Mouse (Mus musculus): ENCODE results near the gene Rassf6. TPM values are rescaled to one million over a fixed set of nuclear protein-coding genes. Genes with fewer than 3 reads are reported as not detected.

The Rassf6 gene
- 0.62 and 1.6 TPM in 2 replicates for polyA plus RNA-seq (2015; fragmentation: Nextera tagmentation; extraction: Ambion mirVana)

DNA sequence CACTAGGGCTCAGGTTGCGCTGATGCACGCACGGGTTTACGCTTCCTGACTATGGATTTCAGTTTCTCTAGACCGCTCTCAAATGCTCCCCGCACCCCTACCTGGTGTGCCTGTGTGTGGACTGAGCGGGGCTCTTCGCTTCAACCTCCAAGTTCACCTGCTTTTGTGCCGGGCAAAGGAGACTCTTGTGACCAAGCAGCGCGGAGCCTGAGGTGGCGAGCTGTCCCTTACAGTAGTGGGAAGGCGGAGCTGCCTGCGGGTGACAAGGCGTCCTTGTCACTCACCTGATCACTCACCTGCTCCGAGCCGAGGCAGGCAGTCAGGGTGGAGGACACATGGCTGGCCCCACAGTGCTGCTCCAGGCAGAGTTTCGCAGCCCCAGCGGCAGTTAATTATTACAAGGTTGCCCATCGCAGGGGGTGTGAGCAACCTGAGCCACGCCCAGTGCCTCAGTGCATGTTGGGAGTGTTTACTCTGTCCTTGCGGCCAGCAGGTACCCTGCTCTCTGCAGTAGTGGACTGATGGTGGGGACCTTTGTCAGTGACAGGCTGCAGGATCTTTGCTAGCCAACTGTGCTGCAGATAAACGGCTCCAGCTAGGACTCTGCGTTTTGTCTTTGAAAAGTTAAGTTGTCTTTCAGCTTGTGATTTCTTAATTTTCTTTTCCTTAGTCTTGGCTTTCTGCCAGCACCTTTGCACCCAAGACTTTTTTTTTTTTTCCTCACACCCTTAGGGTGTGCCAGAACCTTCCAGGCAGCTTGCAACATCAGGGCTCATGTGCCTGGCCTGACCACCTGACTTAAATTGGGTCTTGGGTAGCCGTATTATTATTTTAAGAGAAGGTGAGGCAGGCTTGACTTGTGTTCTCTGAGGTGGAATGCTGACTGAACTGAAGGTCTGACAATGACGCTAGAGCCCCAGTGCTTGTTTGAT lies at the start of gene Rassf6:
Rassf6 (minus strand) TSS at position 372 of the 932 bp plus-strand sequence.
- 0 out of 2 replicates have a peak, but pooled peaks have one; percentile 32 for ATAC-seq (replicated peaks; ENCODE audit: extremely low read depth, insufficient read depth, low FRiP score)
- Histone ChIP-seq H3K4me1 (ENCODE audit: control insufficient read depth, insufficient read depth, low read length) (no peaks in the 10 kb centered on the region; the same call in 1 of the 2 replicates), H3K4me3 (ENCODE audit: low read length) (peak within 1 kb of the TSS; percentile 59), H3K27ac (ENCODE audit: low read length) (no peak within 1 kb of the TSS), H3K9me3 (replicated peaks; ENCODE audit: control insufficient read depth, low read length) (no peaks in the 10 kb centered on the region), H3K36me3 (ENCODE audit: control insufficient read depth, insufficient read depth) (no peaks in the 10 kb centered on the region), H3K27me3 (ENCODE audit: control insufficient read depth, insufficient read depth, low read length) (no peaks in the 10 kb centered on the region), H3K4me2 (ENCODE audit: low read depth, low read length) (peak within 1 kb of the TSS; percentile 86), H3K9ac (ENCODE audit: low read length) (peak within 1 kb of the TSS; percentile 61)
- 8% methylated on average over 26 of the region's 26 CpGs for WGBS

DNA sequence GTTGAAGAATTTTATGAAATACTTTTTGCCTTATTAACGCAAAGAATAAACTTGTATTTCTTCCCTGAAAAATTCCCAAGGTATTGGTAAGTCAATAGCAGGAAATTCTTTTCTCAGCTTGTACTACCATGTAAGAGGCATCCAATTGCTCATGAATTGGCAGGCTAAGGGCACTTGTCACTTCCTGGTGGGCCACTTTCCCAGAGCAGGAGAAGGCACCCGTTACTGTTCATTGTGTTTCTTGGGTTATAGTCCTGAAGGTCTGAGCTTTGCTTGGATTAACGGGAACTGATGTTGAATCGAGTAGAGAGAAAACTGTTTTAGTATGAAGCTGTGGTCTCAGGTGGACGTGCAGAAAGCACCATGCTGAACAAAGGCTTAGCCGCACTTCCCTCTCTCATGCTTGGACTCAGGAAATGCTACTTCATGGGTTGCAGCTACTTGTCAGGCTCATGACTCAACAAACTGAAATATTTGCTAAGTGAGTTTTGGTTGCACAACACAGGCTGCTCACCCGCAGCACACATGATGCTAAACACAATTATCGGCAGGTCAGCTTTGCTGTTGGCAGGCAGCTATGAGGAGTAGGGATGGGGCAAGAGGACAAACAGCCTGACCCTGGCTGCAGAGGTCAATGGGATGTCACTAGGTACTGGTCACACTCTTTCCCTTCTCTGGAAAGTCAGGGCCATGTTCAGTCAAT lies 49.1 kb upstream of the Rassf6 start:
- Histone ChIP-seq H3K9ac (ENCODE audit: low read length) (no peak overlapping the region), H3K4me3 (ENCODE audit: low read length) (no peak overlapping the region), H3K9me3 (replicated peaks; ENCODE audit: control insufficient read depth, low read length) (no peaks in the 10 kb centered on the region), H3K27ac (ENCODE audit: low read length) (no peak overlapping the region), H3K4me2 (ENCODE audit: low read depth, low read length) (no peak overlapping the region), H3K27me3 (ENCODE audit: control insufficient read depth, insufficient read depth, low read length) (no peaks in the 10 kb centered on the region), H3K4me1 (ENCODE audit: control insufficient read depth, insufficient read depth, low read length) (no peaks in the 10 kb centered on the region), H3K36me3 (ENCODE audit: control insufficient read depth, insufficient read depth) (no peaks in the 10 kb centered on the region)
- 69% methylated on average over 8 of the region's 8 CpGs for WGBS
- ATAC-seq (replicated peaks; ENCODE audit: extremely low read depth, insufficient read depth, low FRiP score), result no peak

DNA sequence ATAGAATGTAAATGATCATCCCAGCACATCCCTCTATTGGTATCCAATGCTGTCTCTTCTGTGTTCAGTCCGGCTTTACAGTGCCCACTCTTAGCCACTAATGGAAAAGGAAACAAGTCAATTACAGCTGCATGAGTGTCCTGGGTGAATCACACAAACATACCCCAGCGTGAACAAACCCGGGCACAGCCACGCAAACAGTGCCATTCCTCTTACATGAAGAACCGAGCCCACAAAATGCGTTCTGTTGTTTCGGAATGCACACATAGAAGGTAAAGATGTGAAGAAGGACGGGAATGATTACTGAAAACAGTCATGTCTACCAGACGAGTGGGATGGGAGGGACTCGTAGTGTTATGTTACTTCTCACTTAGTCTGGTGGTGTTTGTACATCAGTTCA lies 47.5 kb upstream of the Rassf6 start:
- Histone ChIP-seq H3K36me3 (ENCODE audit: control insufficient read depth, insufficient read depth) (no peaks in the 10 kb centered on the region), H3K9me3 (replicated peaks; ENCODE audit: control insufficient read depth, low read length) (no peaks in the 10 kb centered on the region), H3K4me2 (ENCODE audit: low read depth, low read length) (no peak overlapping the region), H3K9ac (ENCODE audit: low read length) (no peak overlapping the region), H3K27me3 (ENCODE audit: control insufficient read depth, insufficient read depth, low read length) (no peaks in the 10 kb centered on the region), H3K4me3 (ENCODE audit: low read length) (no peak overlapping the region), H3K27ac (ENCODE audit: low read length) (no peak overlapping the region), H3K4me1 (ENCODE audit: control insufficient read depth, insufficient read depth, low read length) (no peaks in the 10 kb centered on the region)
- WGBS, result 86% methylated on average over 10 of the region's 10 CpGs
- ATAC-seq (replicated peaks; ENCODE audit: extremely low read depth, insufficient read depth, low FRiP score), result no peak

DNA sequence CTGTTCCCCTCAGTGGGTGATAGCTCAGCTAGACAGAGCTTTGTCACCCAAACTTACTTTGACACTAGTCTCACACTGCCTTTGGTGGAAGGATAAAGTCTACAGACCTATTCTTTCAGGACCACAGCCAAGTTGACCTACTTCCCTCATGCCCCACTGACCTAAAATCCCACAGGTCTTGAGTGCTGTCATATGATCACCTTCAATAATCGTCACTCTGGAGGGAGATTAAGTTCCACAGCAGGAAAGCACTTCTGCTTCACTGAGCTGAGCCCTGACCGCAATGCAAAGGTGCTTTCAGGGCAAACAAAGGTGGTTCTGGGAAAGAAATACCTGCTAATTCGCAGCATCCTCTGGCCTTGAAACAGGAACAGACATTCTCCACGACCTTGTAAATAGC lies 44.5 kb upstream of the Rassf6 start:
- Histone ChIP-seq H3K4me1 (ENCODE audit: control insufficient read depth, insufficient read depth, low read length) (no peaks in the 10 kb centered on the region), H3K27ac (ENCODE audit: low read length) (no peak overlapping the region), H3K4me2 (ENCODE audit: low read depth, low read length) (no peak overlapping the region), H3K9me3 (replicated peaks; ENCODE audit: control insufficient read depth, low read length) (no peaks in the 10 kb centered on the region), H3K9ac (ENCODE audit: low read length) (no peak overlapping the region), H3K27me3 (ENCODE audit: control insufficient read depth, insufficient read depth, low read length) (no peaks in the 10 kb centered on the region), H3K4me3 (ENCODE audit: low read length) (no peak overlapping the region), H3K36me3 (ENCODE audit: control insufficient read depth, insufficient read depth) (no peaks in the 10 kb centered on the region)
- no peak for ATAC-seq (replicated peaks; ENCODE audit: extremely low read depth, insufficient read depth, low FRiP score)
- WGBS, result 53% methylated on average over 4 of the region's 4 CpGs

DNA sequence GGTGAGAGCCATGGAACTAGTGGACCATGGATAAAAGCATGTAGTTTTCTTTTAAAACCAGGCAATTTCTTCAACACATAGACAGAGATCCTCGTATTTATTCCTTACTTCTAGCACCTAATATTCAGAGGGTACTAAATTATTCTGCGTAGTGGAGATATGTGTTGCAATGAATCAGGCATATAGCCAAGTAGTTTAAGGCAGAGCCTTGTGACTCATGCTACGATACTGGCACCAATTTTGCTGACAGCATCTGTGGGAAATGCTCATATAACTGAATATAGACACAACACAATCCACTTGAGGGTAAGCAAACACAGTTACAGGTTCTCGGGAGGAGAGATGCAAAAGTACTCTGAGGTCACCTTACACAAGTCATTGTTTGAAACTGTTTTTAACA lies 41.4 kb upstream of the Rassf6 start:
- WGBS, result 70% methylated on average over 4 of the region's 4 CpGs
- Histone ChIP-seq H3K36me3 (ENCODE audit: control insufficient read depth, insufficient read depth) (no peaks in the 10 kb centered on the region), H3K4me3 (ENCODE audit: low read length) (no peak overlapping the region), H3K9ac (ENCODE audit: low read length) (no peak overlapping the region), H3K4me1 (ENCODE audit: control insufficient read depth, insufficient read depth, low read length) (no peaks in the 10 kb centered on the region), H3K27ac (ENCODE audit: low read length) (no peak overlapping the region), H3K27me3 (ENCODE audit: control insufficient read depth, insufficient read depth, low read length) (no peaks in the 10 kb centered on the region), H3K4me2 (ENCODE audit: low read depth, low read length) (no peak overlapping the region), H3K9me3 (replicated peaks; ENCODE audit: control insufficient read depth, low read length) (no peaks in the 10 kb centered on the region)
- ATAC-seq (replicated peaks; ENCODE audit: extremely low read depth, insufficient read depth, low FRiP score), result no peak

DNA sequence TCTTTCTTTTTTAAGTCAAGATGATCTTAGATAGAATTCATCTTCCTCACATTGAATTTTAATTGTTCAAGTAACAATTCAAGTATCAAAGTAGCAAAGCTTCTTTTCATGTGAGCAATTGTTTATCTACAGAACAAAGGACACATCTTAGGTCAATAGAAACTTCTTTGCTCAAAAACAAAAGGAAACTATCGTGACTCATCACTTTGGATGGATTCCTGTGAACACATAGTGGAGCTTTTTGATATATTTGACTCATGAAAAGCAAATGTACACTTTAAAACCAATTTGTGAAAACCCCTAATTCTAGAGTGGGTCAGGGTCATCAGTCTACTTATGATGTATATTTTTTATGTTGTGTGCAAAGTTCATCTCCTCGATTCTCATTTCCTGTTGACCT lies 37.1 kb upstream of the Rassf6 start:
- no peak overlapping the region for H3K4me2 ChIP-seq (ENCODE audit: low read depth, low read length)
- 69% methylated on average over 2 of the region's 2 CpGs for WGBS
- no peaks in the 10 kb centered on the region for H3K36me3 ChIP-seq (ENCODE audit: control insufficient read depth, insufficient read depth)
- H3K27ac ChIP-seq (ENCODE audit: low read length), result no peak overlapping the region
- H3K27me3 ChIP-seq (ENCODE audit: control insufficient read depth, insufficient read depth, low read length), result no peaks in the 10 kb centered on the region
- no peaks in the 10 kb centered on the region for H3K4me1 ChIP-seq (ENCODE audit: control insufficient read depth, insufficient read depth, low read length)
- no peaks in the 10 kb centered on the region for H3K9me3 ChIP-seq (replicated peaks; ENCODE audit: control insufficient read depth, low read length)
- no peak overlapping the region for H3K9ac ChIP-seq (ENCODE audit: low read length)
- no peak overlapping the region for H3K4me3 ChIP-seq (ENCODE audit: low read length)
- ATAC-seq (replicated peaks; ENCODE audit: extremely low read depth, insufficient read depth, low FRiP score), result no peak

DNA sequence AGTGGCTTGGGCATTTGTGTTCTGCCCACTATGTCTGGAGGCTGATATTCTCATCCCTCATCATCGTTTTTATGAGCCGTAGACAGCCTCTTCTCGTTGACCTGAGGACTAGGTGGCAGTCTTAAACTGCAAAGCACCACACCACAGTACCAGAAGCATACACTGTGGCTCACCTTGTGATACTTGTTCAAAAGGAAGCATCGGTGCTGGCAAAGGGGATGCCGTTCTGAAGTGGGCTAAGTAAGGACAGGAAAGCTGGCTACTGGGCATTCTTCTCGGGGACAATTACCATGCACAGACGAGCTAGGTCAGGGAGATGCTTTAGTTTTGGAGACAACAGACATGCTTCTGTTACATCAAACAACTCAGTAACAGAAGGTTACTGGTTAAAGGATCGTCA lies 21.4 kb upstream of the Rassf6 start:
- Histone ChIP-seq H3K27me3 (ENCODE audit: control insufficient read depth, insufficient read depth, low read length) (0 out of 2 replicates have a peak, but pooled peaks cover 6% of the 10 kb centered on the region), H3K4me3 (ENCODE audit: low read length) (no peak overlapping the region), H3K4me1 (ENCODE audit: control insufficient read depth, insufficient read depth, low read length) (no peaks in the 10 kb centered on the region), H3K36me3 (ENCODE audit: control insufficient read depth, insufficient read depth) (no peaks in the 10 kb centered on the region), H3K27ac (ENCODE audit: low read length) (no peak overlapping the region), H3K9me3 (replicated peaks; ENCODE audit: control insufficient read depth, low read length) (no peaks in the 10 kb centered on the region), H3K4me2 (ENCODE audit: low read depth, low read length) (no peak overlapping the region), H3K9ac (ENCODE audit: low read length) (no peak overlapping the region)
- 56% methylated on average over 8 of the region's 8 CpGs for WGBS
- ATAC-seq (replicated peaks; ENCODE audit: extremely low read depth, insufficient read depth, low FRiP score), result no peak

DNA sequence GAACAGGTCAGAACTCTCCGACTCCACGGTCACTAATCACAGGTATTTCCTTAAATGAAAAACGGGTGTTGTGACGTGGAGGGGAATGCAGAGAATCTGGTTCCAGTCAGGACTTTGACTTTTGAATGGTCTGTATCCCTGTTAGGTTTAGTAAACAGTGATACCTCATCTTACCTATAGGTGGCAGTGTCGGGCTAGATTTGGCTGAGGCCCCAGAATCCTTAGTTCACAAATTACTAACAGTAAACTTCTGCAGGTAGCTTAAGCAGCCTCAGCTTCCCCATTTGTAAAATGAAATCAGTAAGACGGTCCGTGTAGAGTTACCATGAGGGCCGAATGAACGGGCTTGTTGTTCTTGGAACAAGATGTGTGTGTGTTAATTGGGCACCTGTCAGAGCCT lies 21.0 kb upstream of the Rassf6 start:
- no peak overlapping the region for H3K4me3 ChIP-seq (ENCODE audit: low read length)
- no peak overlapping the region for H3K9ac ChIP-seq (ENCODE audit: low read length)
- no peak overlapping the region for H3K27ac ChIP-seq (ENCODE audit: low read length)
- ATAC-seq (replicated peaks; ENCODE audit: extremely low read depth, insufficient read depth, low FRiP score), result no peak
- H3K36me3 ChIP-seq (ENCODE audit: control insufficient read depth, insufficient read depth), result no peaks in the 10 kb centered on the region
- H3K9me3 ChIP-seq (replicated peaks; ENCODE audit: control insufficient read depth, low read length), result no peaks in the 10 kb centered on the region
- 14% methylated on average over 9 of the region's 9 CpGs for WGBS
- 0 out of 2 replicates have a peak, but pooled peaks cover 6% of the 10 kb centered on the region for H3K27me3 ChIP-seq (ENCODE audit: control insufficient read depth, insufficient read depth, low read length)
- no peak overlapping the region for H3K4me2 ChIP-seq (ENCODE audit: low read depth, low read length)
- no peaks in the 10 kb centered on the region for H3K4me1 ChIP-seq (ENCODE audit: control insufficient read depth, insufficient read depth, low read length)

DNA sequence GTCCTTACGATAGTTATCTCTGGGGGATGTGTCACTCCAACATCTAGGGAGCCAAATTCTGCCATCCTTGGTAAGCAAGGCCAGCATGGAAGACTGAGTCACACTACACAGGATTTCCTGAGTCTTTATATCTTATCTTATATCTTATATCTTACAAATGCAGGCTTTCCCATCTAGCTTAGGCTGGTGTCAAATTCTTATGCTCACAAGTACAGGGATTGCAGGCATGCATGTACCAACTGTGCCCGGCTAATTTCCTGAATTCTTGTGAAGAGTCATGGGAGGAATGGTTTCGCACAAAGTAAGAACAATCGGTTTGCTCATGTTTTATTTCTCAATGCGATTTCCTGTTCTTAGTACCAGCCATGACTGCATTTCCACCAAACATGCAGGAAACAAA lies 20.0 kb upstream of the Rassf6 start:
- no peak overlapping the region for H3K9ac ChIP-seq (ENCODE audit: low read length)
- H3K4me1 ChIP-seq (ENCODE audit: control insufficient read depth, insufficient read depth, low read length), result no peaks in the 10 kb centered on the region
- WGBS, result 75% methylated on average over 5 of the region's 5 CpGs
- peaks cover 6% of the 10 kb centered on the region; the same call in 1 of the 2 replicates for H3K27me3 ChIP-seq (ENCODE audit: control insufficient read depth, insufficient read depth, low read length)
- H3K27ac ChIP-seq (ENCODE audit: low read length), result no peak overlapping the region
- H3K4me2 ChIP-seq (ENCODE audit: low read depth, low read length), result no peak overlapping the region
- no peak for ATAC-seq (replicated peaks; ENCODE audit: extremely low read depth, insufficient read depth, low FRiP score)
- no peaks in the 10 kb centered on the region for H3K9me3 ChIP-seq (replicated peaks; ENCODE audit: control insufficient read depth, low read length)
- no peaks in the 10 kb centered on the region for H3K36me3 ChIP-seq (ENCODE audit: control insufficient read depth, insufficient read depth)
- H3K4me3 ChIP-seq (ENCODE audit: low read length), result no peak overlapping the region

All from heart, embryonic 16.5 days (tissue).